Mouse (Mus musculus): Measurements from ENCODE around the gene Crx.

DNA sequence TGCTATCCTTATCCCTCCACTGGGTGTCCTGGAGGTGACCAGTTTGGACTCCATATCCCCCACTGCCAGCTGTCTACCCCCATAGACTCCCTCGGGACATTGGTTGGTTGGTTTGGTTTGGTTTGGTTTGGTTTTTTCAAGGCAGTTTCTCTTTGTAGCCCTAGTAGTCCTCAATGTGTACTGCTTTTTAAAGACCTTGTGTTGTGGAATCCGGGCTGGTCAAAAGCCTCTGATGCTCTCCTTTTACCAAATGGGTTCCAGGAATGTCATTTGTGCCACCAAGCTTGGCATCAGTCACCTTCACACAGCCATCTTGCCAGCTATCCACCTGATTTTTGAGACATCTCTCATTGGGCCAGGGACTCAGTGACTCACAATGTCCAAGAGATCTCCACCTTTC is 35.0 kb upstream of the Crx start:
- TF ChIP-seq CTCF (IDR thresholded peaks at IDR 0.05; ENCODE audit: low read depth) (no peak), EP300 (optimal IDR thresholded peaks at IDR 0.05) (no peak)
